Mouse (Mus musculus) embryonic facial prominence, embryonic 12.5 days (tissue): ENCODE results near the gene Tanc2. TPM values are rescaled to one million over a fixed set of nuclear protein-coding genes. Genes with fewer than 3 reads are reported as not detected.

Source experiments
- ATAC-seq: fragments of 200-750 bp; cut with Nextera tagmentation; 2 replicates; pipeline ENCODE4 v1.8.0; 2017; ENCODE audit not compliant: insufficient number of reproducible peaks, insufficient read depth, low FRiP score, low TSS enrichment
- H3K27ac ChIP-seq: fragments of 300-500 bp; sonication (generic); 2 replicates; pipeline ENCODE4 v1.5.1; 2016; ENCODE audit warnings: mild to moderate bottlenecking
- H3K27me3 ChIP-seq: fragments of 300-500 bp; sonication (generic); 2 replicates; pipeline ENCODE4 v1.6.1; 2016; ENCODE audit warnings: mild to moderate bottlenecking, moderate library complexity
- H3K36me3 ChIP-seq: fragments of 300-500 bp; sonication (generic); 2 replicates; pipeline ENCODE4 v1.6.1; 2016; ENCODE audit warnings: mild to moderate bottlenecking
- H3K4me1 ChIP-seq: fragments of 300-500 bp; sonication (generic); 2 replicates; pipeline ENCODE4 v1.6.1; 2016
- H3K4me2 ChIP-seq: fragments of 300-500 bp; sonication (generic); replicated peaks from 2 replicates; pipeline ENCODE4 v1.6.1; 2016; ENCODE audit warnings: mild to moderate bottlenecking, moderate library complexity
- H3K4me3 ChIP-seq: fragments of 300-500 bp; sonication (generic); 2 replicates; pipeline ENCODE4 v1.5.1; 2016; ENCODE audit warnings: mild to moderate bottlenecking
- H3K9ac ChIP-seq: fragments of 300-500 bp; sonication (generic); 2 replicates; pipeline ENCODE4 v1.6.1; 2016; ENCODE audit warnings: mild to moderate bottlenecking, moderate library complexity
- H3K9me3 ChIP-seq: fragments of 300-500 bp; sonication (generic); 2 replicates; pipeline ENCODE4 v1.6.1; 2016; ENCODE audit warnings: mild to moderate bottlenecking, moderate library complexity
- WGBS: fragments of 180-500 bp; shearing (Covaris S2); methylation state at CpG from one replicate; pipeline ENCODE4 v1.1.7; 2016; 5-methylcytosine and 5-hydroxymethylcytosine counted together
- polyA plus RNA-seq: library from polyadenylated mRNA; unstranded; fragments of >200 nt; fragmentation: Nextera tagmentation; extraction: Ambion mirVana; gene quantifications from 2 replicates; pipeline ENCODE4 v1.2.1, GENCODE M21; 2016

The Tanc2 gene
- polyA plus RNA-seq, 1 experiment from 2014 or later: 12.9 TPM

DNA sequence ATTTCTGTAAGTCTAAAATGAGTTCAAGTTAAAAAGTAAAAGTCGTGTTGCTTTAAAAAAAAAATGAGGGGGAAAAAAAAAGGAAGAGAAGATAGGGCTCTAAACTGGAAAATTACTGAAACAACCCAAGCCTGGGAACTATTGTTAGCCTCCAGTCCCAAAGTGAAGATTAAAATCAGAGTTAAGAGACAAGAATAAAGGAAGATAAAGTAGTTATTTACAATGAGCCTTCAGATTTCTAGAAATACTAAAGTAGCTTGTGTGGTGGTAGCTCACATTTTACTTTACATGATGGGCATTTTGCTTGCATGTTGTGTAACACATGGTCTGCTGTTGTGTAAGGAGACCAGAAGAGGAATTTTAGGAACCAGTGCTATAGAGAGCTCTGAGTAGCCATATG is 256.1 kb downstream of the Tanc2 start:
- H3K4me3 ChIP-seq: no peak overlapping the region
- H3K36me3 ChIP-seq: no peaks in the 10 kb centered on the region
- no peak overlapping the region for H3K27ac ChIP-seq
- no peak for ATAC-seq
- no peak overlapping the region for H3K9ac ChIP-seq
- H3K4me1 ChIP-seq: no peaks in the 10 kb centered on the region
- 85% methylated on average over 1 of the region's 1 CpGs for WGBS
- H3K27me3 ChIP-seq: no peaks in the 10 kb centered on the region
- no peaks in the 10 kb centered on the region for H3K9me3 ChIP-seq
- no peak overlapping the region for H3K4me2 ChIP-seq

DNA sequence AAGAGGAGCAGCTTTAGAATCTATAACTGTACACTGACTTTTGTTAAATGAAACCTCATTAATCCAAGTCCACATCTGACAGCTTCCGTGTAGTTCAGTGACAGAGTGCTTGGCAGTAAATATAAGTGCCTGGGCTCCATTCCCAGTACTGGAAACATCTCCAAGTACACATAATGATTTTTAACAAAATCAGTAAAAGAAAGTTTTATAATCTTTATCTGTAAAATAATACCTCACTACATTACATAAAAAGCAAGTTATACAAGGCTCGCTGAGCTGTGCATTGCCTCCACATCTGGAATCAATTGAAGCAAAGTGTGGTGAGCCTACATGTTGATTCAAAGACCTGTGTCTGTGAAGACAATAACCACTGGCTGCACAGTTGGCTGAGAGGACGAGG is 265.7 kb downstream of the Tanc2 start:
- Histone ChIP-seq H3K36me3 (peaks cover 5% of the 10 kb centered on the region; the same call in 1 of the 2 replicates), H3K27me3 (no peaks in the 10 kb centered on the region), H3K4me3 (no peak overlapping the region), H3K9me3 (no peaks in the 10 kb centered on the region), H3K4me2 (no peak overlapping the region), H3K9ac (no peak overlapping the region), H3K4me1 (0 out of 2 replicates have a peak, but pooled peaks cover 4% of the 10 kb centered on the region), H3K27ac (no peak overlapping the region)
- 31% methylated on average over 3 of the region's 3 CpGs for WGBS
- no peak for ATAC-seq

DNA sequence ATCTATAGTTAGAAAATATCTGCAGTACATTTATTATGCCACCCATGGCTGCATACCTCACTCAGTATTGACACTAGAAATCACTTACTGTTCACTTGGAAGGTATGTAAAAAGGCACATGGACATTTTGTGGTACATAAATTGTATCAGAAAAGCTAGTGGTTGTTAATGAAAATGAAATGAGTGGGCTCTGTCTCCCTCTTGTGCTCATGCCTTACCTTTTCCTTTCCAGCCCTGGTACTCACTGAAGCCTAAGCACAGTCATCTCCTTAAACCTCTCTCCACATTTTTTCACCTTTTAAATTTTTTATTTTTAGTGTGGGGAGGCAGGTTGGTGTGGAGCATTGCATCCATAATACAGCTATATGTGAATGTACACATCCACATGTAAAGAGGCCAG is 268.3 kb downstream of the Tanc2 start:
- Histone ChIP-seq H3K9me3 (no peaks in the 10 kb centered on the region), H3K4me2 (no peak overlapping the region), H3K27ac (no peak overlapping the region), H3K27me3 (no peaks in the 10 kb centered on the region), H3K4me3 (no peak overlapping the region), H3K9ac (no peak overlapping the region), H3K4me1 (0 out of 2 replicates have a peak, but pooled peaks cover 4% of the 10 kb centered on the region), H3K36me3 (peaks cover 5% of the 10 kb centered on the region; the same call in 1 of the 2 replicates)
- ATAC-seq: no peak

DNA sequence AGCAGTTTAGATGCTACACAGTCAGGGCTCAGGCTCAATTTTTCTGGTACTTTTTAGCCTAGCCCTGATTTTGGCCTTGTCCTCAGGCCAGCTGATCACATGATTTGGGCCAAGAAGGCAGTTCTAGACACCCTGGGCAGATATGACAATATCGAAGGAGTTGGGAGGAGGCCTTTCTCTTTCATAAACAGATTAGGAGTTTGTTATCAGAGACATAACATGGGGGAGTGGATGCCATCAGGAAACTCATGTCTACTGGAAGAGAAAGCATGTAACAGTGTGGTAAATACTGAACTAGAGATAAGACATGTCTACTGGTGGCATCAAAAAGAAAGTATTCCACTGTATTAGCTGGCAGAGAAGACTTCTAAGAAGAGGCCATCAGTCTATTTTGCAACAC is 295.8 kb downstream of the Tanc2 start:
- no peaks in the 10 kb centered on the region for H3K27me3 ChIP-seq
- no peaks in the 10 kb centered on the region for H3K4me1 ChIP-seq
- H3K4me3 ChIP-seq: no peak overlapping the region
- H3K27ac ChIP-seq: no peak overlapping the region
- no peaks in the 10 kb centered on the region for H3K9me3 ChIP-seq
- no peak for ATAC-seq
- 0 out of 2 replicates have a peak, but pooled peaks cover 3% of the 10 kb centered on the region for H3K36me3 ChIP-seq
- no peak overlapping the region for H3K4me2 ChIP-seq
- WGBS: 98% methylated on average over 1 of the region's 1 CpGs
- no peak overlapping the region for H3K9ac ChIP-seq

DNA sequence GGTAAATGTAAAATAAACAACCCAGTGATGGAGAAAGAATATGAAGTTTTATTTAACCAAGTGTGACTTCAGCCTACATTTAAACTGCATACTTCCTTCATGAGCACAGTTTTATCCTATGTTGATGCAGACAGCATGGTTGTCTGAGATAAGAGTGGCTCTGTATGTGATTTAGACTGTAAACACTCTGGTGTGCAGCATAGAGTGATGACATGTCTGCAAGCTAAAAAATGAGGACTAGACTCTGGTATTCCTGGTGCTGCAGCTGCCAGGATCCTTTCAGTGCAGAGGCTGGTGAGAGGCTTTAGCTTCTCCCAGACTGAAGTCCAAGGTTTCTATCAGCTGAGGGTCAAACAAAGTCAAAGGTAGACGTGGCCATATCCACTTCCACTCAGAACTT is 297.5 kb downstream of the Tanc2 start:
- no peak overlapping the region for H3K4me2 ChIP-seq
- no peak overlapping the region for H3K4me3 ChIP-seq
- no peak for ATAC-seq
- no peaks in the 10 kb centered on the region for H3K4me1 ChIP-seq
- 0 out of 2 replicates have a peak, but pooled peaks cover 3% of the 10 kb centered on the region for H3K36me3 ChIP-seq
- H3K9me3 ChIP-seq: no peaks in the 10 kb centered on the region
- no peak overlapping the region for H3K27ac ChIP-seq
- 72% methylated on average over 1 of the region's 1 CpGs for WGBS
- no peaks in the 10 kb centered on the region for H3K27me3 ChIP-seq
- H3K9ac ChIP-seq: no peak overlapping the region

DNA sequence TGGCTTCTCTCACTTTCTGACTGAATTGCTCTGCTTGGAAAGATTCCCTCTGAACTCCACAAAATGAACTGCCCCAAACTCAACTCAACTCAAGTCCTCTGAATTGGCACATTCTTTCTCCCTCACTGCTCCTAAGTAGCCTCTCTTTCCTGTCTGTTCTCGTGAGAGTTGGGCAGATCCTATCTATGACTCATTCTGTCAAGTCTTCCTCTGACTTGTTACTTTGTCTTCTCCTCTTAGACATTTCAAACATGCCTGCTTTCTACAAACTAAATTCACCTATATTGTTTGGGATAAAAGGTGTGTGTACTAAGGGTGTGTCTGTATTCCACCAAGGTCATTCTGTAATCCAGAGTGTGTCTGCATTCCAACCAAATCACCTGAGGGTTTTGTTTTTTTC is 309.4 kb downstream of the Tanc2 start:
- Histone ChIP-seq H3K9me3 (no peaks in the 10 kb centered on the region), H3K27me3 (no peaks in the 10 kb centered on the region), H3K27ac (no peak overlapping the region), H3K4me3 (no peak overlapping the region), H3K4me2 (no peak overlapping the region), H3K4me1 (no peaks in the 10 kb centered on the region), H3K36me3 (peaks cover 24% of the 10 kb centered on the region; the same call in 1 of the 2 replicates), H3K9ac (no peak overlapping the region)
- 61% methylated on average over 1 of the region's 1 CpGs for WGBS
- ATAC-seq: no peak

DNA sequence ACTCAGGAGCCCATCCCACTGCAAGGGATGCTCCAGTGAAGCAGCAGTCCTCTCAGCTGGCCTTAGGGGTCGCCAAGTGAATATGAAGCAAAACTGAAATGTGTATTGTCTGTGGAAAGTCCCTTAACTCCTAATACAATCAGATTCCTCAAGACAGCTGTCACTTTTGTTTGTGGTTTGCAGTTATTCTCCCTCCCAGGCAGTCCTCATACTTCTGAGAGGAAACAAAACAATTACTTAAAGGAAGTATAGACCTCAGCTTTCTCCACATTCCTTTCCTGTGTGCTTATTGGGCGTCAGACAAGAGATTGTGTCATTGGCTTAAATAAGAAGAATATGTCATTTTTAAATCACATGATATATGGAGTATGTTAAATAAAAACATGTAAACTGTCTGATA is 311.7 kb downstream of the Tanc2 start:
- Histone ChIP-seq H3K27ac (no peak overlapping the region), H3K4me2 (no peak overlapping the region), H3K9me3 (no peaks in the 10 kb centered on the region), H3K9ac (no peak overlapping the region), H3K4me1 (no peaks in the 10 kb centered on the region), H3K36me3 (peaks cover 22% of the 10 kb centered on the region; the same call in 1 of the 2 replicates), H3K4me3 (no peak overlapping the region), H3K27me3 (no peaks in the 10 kb centered on the region)
- ATAC-seq: no peak
- WGBS: 72% methylated on average over 2 of the region's 2 CpGs

DNA sequence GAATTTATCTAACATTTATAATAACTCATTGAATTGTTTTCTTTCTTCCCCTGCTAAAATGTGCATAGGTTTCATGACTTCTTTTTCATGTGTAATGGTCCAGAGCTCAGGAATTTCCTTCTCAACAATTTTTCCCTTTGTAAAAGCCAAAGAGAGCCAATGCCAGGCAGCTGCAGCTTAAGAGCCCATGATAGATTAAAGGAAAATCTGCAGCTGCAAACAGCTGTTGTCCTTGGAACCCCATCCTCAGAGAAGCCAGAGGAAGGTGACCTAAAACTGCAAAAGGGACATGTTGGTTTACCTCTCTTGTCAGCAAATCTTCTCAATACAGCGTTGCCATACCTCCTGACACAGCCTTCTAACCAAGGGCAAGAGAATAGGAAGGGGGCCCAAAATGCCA is 313.2 kb downstream of the Tanc2 start:
- WGBS: 88% methylated on average over 1 of the region's 1 CpGs
- H3K4me3 ChIP-seq: no peak overlapping the region

DNA sequence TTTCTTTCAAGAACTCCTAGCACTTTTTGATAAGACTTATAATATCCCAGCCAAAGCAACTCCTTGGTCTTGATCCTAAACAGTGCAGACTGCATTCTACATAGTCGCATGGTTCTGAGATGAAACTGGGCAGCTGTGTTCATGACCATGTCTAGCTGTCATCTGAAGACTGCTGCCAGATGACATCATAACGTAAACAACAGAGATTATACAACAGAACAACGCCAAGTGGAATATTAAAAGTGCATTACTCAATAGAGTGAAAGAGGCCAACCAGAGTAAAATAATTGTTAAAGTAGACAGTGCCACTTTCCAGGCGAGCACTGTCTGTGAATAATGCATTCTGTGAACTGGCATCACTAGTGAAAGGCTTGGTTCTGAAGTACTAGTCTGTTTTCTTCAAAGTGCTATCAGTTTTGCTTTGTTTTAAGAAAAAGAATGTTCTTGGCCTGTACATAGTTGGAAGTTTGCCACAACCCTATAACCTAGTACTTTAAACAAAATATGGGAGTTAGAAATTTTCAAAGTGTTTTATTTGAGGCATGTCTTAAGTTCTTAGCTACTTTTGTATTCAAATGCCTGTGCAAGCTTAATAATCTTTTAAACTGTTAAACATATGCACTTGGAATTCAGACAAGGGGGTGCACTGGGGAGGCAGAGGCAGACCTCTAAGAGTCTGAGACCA is 315.9 kb downstream of the Tanc2 start:
- peaks cover 15% of the 10 kb centered on the region; the same call in 1 of the 2 replicates for H3K36me3 ChIP-seq
- H3K27ac ChIP-seq: no peak overlapping the region
- H3K27me3 ChIP-seq: no peaks in the 10 kb centered on the region
- no peak overlapping the region for H3K4me3 ChIP-seq
- 66% methylated on average over 4 of the region's 4 CpGs for WGBS
- no peak overlapping the region for H3K9ac ChIP-seq
- H3K4me1 ChIP-seq: no peaks in the 10 kb centered on the region
- ATAC-seq: no peak
- H3K4me2 ChIP-seq: no peak overlapping the region
- no peaks in the 10 kb centered on the region for H3K9me3 ChIP-seq

More for the DNA sequence above, 313.2 kb downstream of the Tanc2 start:
- Histone ChIP-seq H3K27ac (no peak overlapping the region), H3K4me2 (no peak overlapping the region), H3K27me3 (no peaks in the 10 kb centered on the region), H3K9ac (no peak overlapping the region), H3K9me3 (no peaks in the 10 kb centered on the region), H3K4me1 (no peaks in the 10 kb centered on the region), H3K36me3 (peaks cover 21% of the 10 kb centered on the region; the same call in 1 of the 2 replicates)
- no peak for ATAC-seq

DNA sequence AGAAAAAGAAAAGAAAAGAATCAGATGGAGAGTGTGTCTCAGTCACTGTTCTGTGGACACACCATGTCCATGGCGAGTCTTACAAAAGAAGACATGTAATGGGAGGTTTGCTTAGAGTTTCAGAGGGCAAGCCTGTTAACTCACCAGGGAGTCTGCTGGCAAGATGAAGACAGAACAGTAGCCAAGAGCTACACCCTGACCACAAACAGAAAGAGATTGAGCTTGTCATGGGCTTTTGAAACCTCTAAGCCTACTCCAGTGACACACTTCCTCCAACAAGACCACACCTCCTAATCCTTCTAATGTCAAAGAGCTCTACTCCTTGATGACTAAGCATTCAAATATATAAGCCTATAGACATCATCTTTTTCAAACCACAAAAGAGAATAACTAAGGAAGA is 317.6 kb downstream of the Tanc2 start:
- WGBS: 90% methylated on average over 1 of the region's 1 CpGs

DNA sequence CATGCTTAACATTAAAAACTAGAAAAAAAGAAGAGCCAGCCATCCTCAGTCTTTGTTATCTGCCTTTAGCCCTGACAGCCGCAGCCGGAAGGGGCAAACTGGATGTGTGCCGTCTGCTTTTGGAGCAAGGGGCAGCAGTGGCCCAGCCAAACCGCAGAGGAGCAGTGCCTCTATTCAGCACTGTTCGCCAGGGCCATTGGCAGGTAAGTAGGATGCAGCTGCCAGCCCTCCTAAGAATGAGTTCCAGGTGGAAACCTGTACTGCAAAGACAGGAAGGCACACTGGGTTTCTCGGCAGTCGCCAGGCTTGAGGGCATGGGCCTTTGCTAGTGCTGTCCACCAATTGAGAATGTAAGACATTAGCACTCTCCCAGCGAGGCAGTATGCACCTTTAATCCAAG is 319.1 kb downstream of the Tanc2 start:
- ATAC-seq: no peak
- no peak overlapping the region for H3K4me2 ChIP-seq
- no peaks in the 10 kb centered on the region for H3K4me1 ChIP-seq
- H3K36me3 ChIP-seq: peaks cover 7% of the 10 kb centered on the region; the same call in 1 of the 2 replicates
- 82% methylated on average over 8 of the region's 8 CpGs for WGBS
- H3K9me3 ChIP-seq: no peaks in the 10 kb centered on the region
- no peak overlapping the region for H3K4me3 ChIP-seq
- H3K9ac ChIP-seq: no peak overlapping the region
- no peak overlapping the region for H3K27ac ChIP-seq
- H3K27me3 ChIP-seq: no peaks in the 10 kb centered on the region

More for the DNA sequence above, 317.6 kb downstream of the Tanc2 start:
- Histone ChIP-seq H3K9ac (no peak overlapping the region), H3K27me3 (no peaks in the 10 kb centered on the region), H3K36me3 (peaks cover 11% of the 10 kb centered on the region; the same call in 1 of the 2 replicates), H3K4me3 (no peak overlapping the region), H3K4me2 (no peak overlapping the region), H3K27ac (no peak overlapping the region), H3K4me1 (no peaks in the 10 kb centered on the region), H3K9me3 (no peaks in the 10 kb centered on the region)
- ATAC-seq: no peak

DNA sequence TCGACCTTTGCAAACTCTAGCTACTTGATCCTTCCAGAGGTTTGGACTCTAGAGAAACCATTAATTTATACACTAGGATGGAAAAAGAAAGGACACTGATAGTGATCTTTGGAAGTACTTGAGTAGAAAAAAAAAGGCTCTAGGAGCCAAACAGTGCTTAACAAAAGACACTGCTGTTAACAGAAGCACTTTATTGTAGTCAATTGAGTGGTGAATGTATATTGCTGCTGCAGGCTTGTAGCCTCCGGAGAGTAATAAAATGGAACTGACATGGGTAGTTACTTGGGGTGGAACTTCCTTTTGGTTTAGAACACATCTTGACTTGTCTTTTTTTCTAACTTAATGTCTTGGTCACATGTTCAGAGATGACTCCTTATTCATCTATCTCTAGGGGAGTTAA is 319.8 kb downstream of the Tanc2 start:
- no peaks in the 10 kb centered on the region for H3K4me1 ChIP-seq
- ATAC-seq: no peak
- H3K27ac ChIP-seq: no peak overlapping the region
- no peak overlapping the region for H3K9ac ChIP-seq
- H3K36me3 ChIP-seq: 0 out of 2 replicates have a peak, but pooled peaks cover 4% of the 10 kb centered on the region
- H3K4me3 ChIP-seq: no peak overlapping the region
- WGBS: 85% methylated on average over 2 of the region's 2 CpGs
- no peaks in the 10 kb centered on the region for H3K27me3 ChIP-seq
- H3K4me2 ChIP-seq: no peak overlapping the region
- no peaks in the 10 kb centered on the region for H3K9me3 ChIP-seq
